ENCODE assay signal across 30 mouse cellular contexts in the genomic region with DNA sequence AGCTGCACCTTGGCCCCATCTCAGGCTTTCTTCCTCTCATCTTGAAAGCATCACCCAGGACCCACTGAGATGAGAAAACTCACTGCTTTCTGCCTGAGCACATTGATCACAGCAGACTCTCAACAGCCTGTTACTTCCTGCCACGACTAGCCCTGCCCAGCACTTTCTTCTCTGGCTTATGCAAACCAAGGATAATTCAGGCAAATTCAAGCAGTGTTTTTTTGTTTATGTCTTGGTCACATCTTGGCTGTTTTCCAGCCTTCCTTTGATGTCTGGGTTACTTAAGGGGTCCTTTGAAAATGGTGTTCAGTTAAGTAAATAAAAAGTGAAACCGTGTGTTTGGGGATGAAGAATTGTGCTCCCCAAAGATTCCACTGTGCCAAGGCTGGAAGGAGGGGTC. TPM values are rescaled to one million over a fixed set of nuclear protein-coding genes. Genes with fewer than 3 reads are reported as not detected.
"Had no signal": no experiment of that assay in that cellular context is flagged by ENCODE, and none has a peak within 500 bp of the region (broad histone marks: within the 10 kb centered on the region; RNA-seq: fewer than 3 reads in every experiment).

No protein-coding gene starts in this region.

- H3K9me3 ChIP-seq: kidney, embryonic 15.5 days; neural tube, embryonic 13.5 days had no signal

- H3K36me3 ChIP-seq: kidney, embryonic 15.5 days; neural tube, embryonic 13.5 days had no signal

- H3K4me1 ChIP-seq: kidney, embryonic 15.5 days; neural tube, embryonic 13.5 days had no signal

- H3K4me3 ChIP-seq: kidney, embryonic 15.5 days; left cerebral cortex, adult 2 months; myocyte; neural tube, embryonic 13.5 days had no signal

- H3K27me3 ChIP-seq: kidney, embryonic 15.5 days; neural tube, embryonic 13.5 days had no signal

- DNase-seq: kidney, adult 11 months; kidney, adult 8-10 months; kidney, postnatal 10 days; kidney, postnatal 36 days; layer of hippocampus, postnatal 36 days; lung, adult 18-20 months; lung, postnatal 10 days; lung, postnatal 4 days; retina, postnatal 1 day; thymus, adult 2 months; thymus, postnatal 14 days; thymus, postnatal 4 days had no signal

- H3K4me2 ChIP-seq: kidney, embryonic 15.5 days; liver, embryonic 11.5 days; midbrain, embryonic 11.5 days; neural tube, embryonic 13.5 days had no signal

- H3K9ac ChIP-seq: kidney, embryonic 15.5 days; liver, embryonic 14.5 days; neural tube, embryonic 13.5 days had no signal

- H3K27ac ChIP-seq: kidney, embryonic 15.5 days; left cerebral cortex, adult 2 months; liver, embryonic 14.5 days; neural tube, embryonic 13.5 days; stomach, postnatal 0 days had no signal

- ATAC-seq: midbrain, embryonic 16.5 days had no signal

RNA-seq across cellular contexts. Expression of a gene that starts 5.3 kb away (rescaled TPM):
- total RNA-seq: megakaryocyte progenitor cell, adult 5-6 weeks; megakaryocyte-erythroid progenitor cell, adult 5-6 weeks; monocyte, adult 5-6 weeks; neutrophil, adult 5-6 weeks had no signal
- polyA plus RNA-seq: limb, embryonic 11.5 days; midbrain, embryonic 11.5 days; midbrain, embryonic 16.5 days; myocyte; neural tube, embryonic 13.5 days; stomach, embryonic 14.5 days had no signal

RNA-seq across cellular contexts. Expression of a gene that starts 23.0 kb away (rescaled TPM):
- total RNA-seq: megakaryocyte progenitor cell, adult 5-6 weeks; megakaryocyte-erythroid progenitor cell, adult 5-6 weeks; monocyte, adult 5-6 weeks; neutrophil, adult 5-6 weeks had no signal

RNA-seq across cellular contexts. Expression of a gene that starts 24.8 kb away (rescaled TPM):
- total RNA-seq: layer of hippocampus, adult 8-10 months; layer of hippocampus, postnatal 10 days; layer of hippocampus, postnatal 36 days; left cerebral cortex, adult 2 months; left cerebral cortex, postnatal 36 days; megakaryocyte progenitor cell, adult 5-6 weeks; megakaryocyte-erythroid progenitor cell, adult 5-6 weeks; monocyte, adult 5-6 weeks; neutrophil, adult 5-6 weeks had no signal
- polyA plus RNA-seq: limb, embryonic 11.5 days; liver, embryonic 11.5 days; midbrain, embryonic 11.5 days; midbrain, embryonic 16.5 days; myocyte; neural tube, embryonic 13.5 days; stomach, embryonic 14.5 days; stomach, postnatal 0 days; thymus, adult 2 months had no signal

RNA-seq across cellular contexts. Expression of a gene that starts 33.8 kb away (rescaled TPM):
- total RNA-seq: layer of hippocampus, postnatal 36 days; megakaryocyte progenitor cell, adult 5-6 weeks; megakaryocyte-erythroid progenitor cell, adult 5-6 weeks; monocyte, adult 5-6 weeks; neutrophil, adult 5-6 weeks had no signal
- polyA plus RNA-seq: limb, embryonic 11.5 days; liver, embryonic 11.5 days; liver, embryonic 14.5 days; midbrain, embryonic 11.5 days; midbrain, embryonic 16.5 days; neural tube, embryonic 13.5 days; stomach, embryonic 14.5 days; stomach, postnatal 0 days had no signal
